8 mouse cellular contexts compared by ENCODE assay signal in genomic region chr11:48823536-48823972, GRCm38 (mm10). TPM values are rescaled to one million over a fixed set of nuclear protein-coding genes. Genes with fewer than 3 reads are reported as not detected.
DNase-seq lines count a peak whose midpoint lies in the region; TF ChIP-seq lines count a peak whose summit lies in the region.

No protein-coding gene starts in this region.

- TF ChIP-seq RAD21 in MEL (IDR thresholded peaks at IDR 0.05; ENCODE audit: low read depth, low read length), result no peak

- H3K4me3 ChIP-seq in MEL (ENCODE audit: control insufficient read depth in 1 of 2, insufficient read depth in 1 of 2, low read depth in 2 of 2, low read length in 2 of 2), result peak overlapping the region; percentile 32 to 60
- H3K4me3 ChIP-seq in bone marrow macrophage, adult 2 months (ENCODE audit: insufficient read depth, low read length), result peak overlapping the region; percentile 56
- H3K4me3 ChIP-seq in erythroblast, embryonic 14.5 days (replicated peaks), result peak overlapping the region; percentile 62
- peak overlapping the region; percentile 54 for H3K4me3 ChIP-seq in hindbrain, embryonic 10.5 days
- peak overlapping the region; percentile 52 for H3K4me3 ChIP-seq in limb, embryonic 10.5 days

- peaks cover 6 to 37% of the 10 kb centered on the region in 2 experiments for H3K4me1 ChIP-seq in MEL (ENCODE audit: control insufficient read depth in 1 of 2, insufficient read depth in 2 of 2, low read length in 2 of 2)
- H3K4me1 ChIP-seq in bone marrow macrophage, adult 2 months (ENCODE audit: control insufficient read depth, insufficient read depth, low read length), result peaks cover 18% of the 10 kb centered on the region
- H3K4me1 ChIP-seq in erythroblast, embryonic 14.5 days (ENCODE audit: control insufficient read depth), result peaks cover 53% of the 10 kb centered on the region
- H3K4me1 ChIP-seq in hindbrain, embryonic 10.5 days (replicated peaks), result peaks cover 18% of the 10 kb centered on the region
- H3K4me1 ChIP-seq in limb, embryonic 10.5 days, result peaks cover 14% of the 10 kb centered on the region

- no peaks in the 10 kb centered on the region; the same call in 1 of the 2 replicates for H3K79me2 ChIP-seq in MEL (ENCODE audit: control insufficient read depth, insufficient read depth, low read length, poor library complexity)

- DNase-seq in MEL (ENCODE audit: low read depth, low spot score), result peak; percentile 94
- DNase-seq in hindbrain, embryonic 10.5 days (ENCODE audit: low spot score), result peak; percentile 72
- DNase-seq in limb, embryonic 10.5 days (ENCODE audit: low spot score), result peak; percentile 76
- DNase-seq in mesoderm, embryonic 11.5 days (ENCODE audit: low read depth, low spot score), result peak; percentile 92
- DNase-seq in spleen, adult 18-20 months, result peak; percentile 56 to 72
- no peak for DNase-seq in gastrocnemius, postnatal 10 days

- peak overlapping the region; percentile 55 for H3K9ac ChIP-seq in MEL (ENCODE audit: control insufficient read depth, low read depth, low read length, poor library complexity, severe bottlenecking)

- no peak overlapping the region for H3K27ac ChIP-seq in MEL (ENCODE audit: control insufficient read depth, low read depth, low read length)
- no peak overlapping the region for H3K27ac ChIP-seq in bone marrow macrophage, adult 2 months (ENCODE audit: insufficient read depth, low read depth, low read length)
- no peak overlapping the region for H3K27ac ChIP-seq in hindbrain, embryonic 10.5 days
- H3K27ac ChIP-seq in limb, embryonic 10.5 days, result no peak overlapping the region

- under 1% methylated on average over 15 of the region's 15 CpGs for WGBS in hindbrain, embryonic 10.5 days
- WGBS in limb, embryonic 10.5 days, result under 1% methylated on average over 15 of the region's 15 CpGs

- TF ChIP-seq CTCF in MEL (IDR thresholded peaks at IDR 0.05 in 2 of 3, conservative IDR thresholded peaks at IDR 0.05 in 1 of 3; ENCODE audit: control insufficient read depth in 1 of 3, insufficient read depth in 1 of 3, low read depth in 2 of 3, low read length in 3 of 3, poor library complexity in 1 of 3, severe bottlenecking in 1 of 3), result no peak
- TF ChIP-seq CTCF in bone marrow macrophage, adult 2 months (IDR thresholded peaks at IDR 0.05; ENCODE audit: low read depth, low read length), result no peak

- H3K36me3 ChIP-seq in MEL (ENCODE audit: control insufficient read depth in 1 of 2, insufficient read depth in 2 of 2, low read length in 2 of 2), result peaks cover 0 to 27% of the 10 kb centered on the region in 2 experiments; a peak in 2 of 4 replicates
- H3K36me3 ChIP-seq in erythroblast, embryonic 14.5 days (ENCODE audit: control insufficient read depth), result no peaks in the 10 kb centered on the region
- no peaks in the 10 kb centered on the region for H3K36me3 ChIP-seq in hindbrain, embryonic 10.5 days
- H3K36me3 ChIP-seq in limb, embryonic 10.5 days, result no peaks in the 10 kb centered on the region

- H3K9me3 ChIP-seq in MEL (replicated peaks; ENCODE audit: insufficient read depth, low read length), result no peaks in the 10 kb centered on the region
- peaks cover 9% of the 10 kb centered on the region for H3K9me3 ChIP-seq in erythroblast, embryonic 14.5 days (ENCODE audit: control insufficient read depth, low read length)
- H3K9me3 ChIP-seq in hindbrain, embryonic 10.5 days, result peaks cover 4% of the 10 kb centered on the region; the same call in 1 of the 2 replicates
- H3K9me3 ChIP-seq in limb, embryonic 10.5 days (replicated peaks), result no peaks in the 10 kb centered on the region

- H3K27me3 ChIP-seq in MEL (ENCODE audit: control insufficient read depth in 1 of 2, insufficient read depth in 2 of 2, low read length in 2 of 2), result no peaks in the 10 kb centered on the region
- H3K27me3 ChIP-seq in erythroblast, embryonic 14.5 days (ENCODE audit: control insufficient read depth), result peaks cover 45% of the 10 kb centered on the region
- peaks cover 26% of the 10 kb centered on the region for H3K27me3 ChIP-seq in hindbrain, embryonic 10.5 days (ENCODE audit: insufficient read depth, poor library complexity, severe bottlenecking)
- peaks cover 16% of the 10 kb centered on the region for H3K27me3 ChIP-seq in limb, embryonic 10.5 days (ENCODE audit: low read depth, poor library complexity, severe bottlenecking)

- no peak for TF ChIP-seq POLR2A in MEL (IDR thresholded peaks at IDR 0.05; ENCODE audit: control insufficient read depth in 1 of 2, insufficient read depth in 1 of 2, low read depth in 1 of 2, low read length in 2 of 2, poor library complexity in 1 of 2)
- no peak for TF ChIP-seq POLR2A in bone marrow macrophage, adult 2 months (IDR thresholded peaks at IDR 0.05; ENCODE audit: borderline replicate concordance, low read depth, low read length)

- no peak for TF ChIP-seq EP300 in MEL (IDR thresholded peaks at IDR 0.05; ENCODE audit: low read depth in 1 of 2, low read length in 2 of 2)

TF ChIP-seq in MEL, 35 proteins besides CTCF, POLR2A, EP300 and RAD21 (continues in another document):
- TF ChIP-seq TBP (IDR thresholded peaks at IDR 0.05; ENCODE audit: low read depth, low read length) (peak; percentile 100), POLR2AphosphoS5 (IDR thresholded peaks at IDR 0.05; ENCODE audit: borderline replicate concordance, low read depth, low read length) (no peak), SIN3A (IDR thresholded peaks at IDR 0.05; ENCODE audit: low read length) (0 out of 2 replicates have a peak, but pooled peaks have one; percentile 62), RCOR1 (IDR thresholded peaks at IDR 0.05; ENCODE audit: low read depth, low read length) (no peak), MAFK (IDR thresholded peaks at IDR 0.05; ENCODE audit: borderline replicate concordance, low read depth, low read length) (peak; percentile 99), E2F4 (IDR thresholded peaks at IDR 0.05; ENCODE audit: borderline replicate concordance, low read depth, low read length) (no peak), GATA1 (IDR thresholded peaks at IDR 0.05; ENCODE audit: low read depth, low read length) (peak; percentile 43; the same call in 1 of the 2 replicates), KAT2A (conservative IDR thresholded peaks at IDR 0.05; ENCODE audit: low read depth, low read length) (no peak; the same call in 1 of the 2 replicates), BHLHE40 (IDR thresholded peaks at IDR 0.05; ENCODE audit: borderline replicate concordance, low read depth, low read length) (no peak)

RNA-seq across cellular contexts. Expression of gene Trim7, which starts 2.4 kb away (rescaled TPM):
- total RNA-seq in MEL (2012; rRNA removed), result 0.72 and 0.81 TPM in 2 replicates
- 1 to 10 TPM in 1 of 2 experiments, not detected in 1; 1.3 TPM for polyA plus RNA-seq in MEL (2012; ENCODE audit: insufficient read depth in 1 of 2, insufficient read length in 2 of 2, low read depth in 1 of 2, low replicate concordance in 2 of 2, missing spikeins in 1 of 2)
- polyA plus RNA-seq in bone marrow macrophage, adult 2 months (2012; ENCODE audit: insufficient read depth, insufficient read length, missing spikeins), result 1.0 and 1.1 TPM in 2 replicates
- not detected in 2 replicates for polyA plus RNA-seq in erythroblast, embryonic 14.5 days (2012)
- polyA plus RNA-seq in hindbrain, embryonic 10.5 days (2016; fragmentation: Nextera tagmentation; extraction: Ambion mirVana), result 0.26 and 0.30 TPM in 2 replicates
- polyA plus RNA-seq in limb, embryonic 10.5 days (2016; fragmentation: Nextera tagmentation; extraction: Ambion mirVana), result 0.70 TPM in 1 of 2 replicates, not detected in the other
- 100 to 1,000 TPM; 107 to 110 TPM for total RNA-seq in gastrocnemius, postnatal 10 days (2021)

RNA-seq across cellular contexts. Expression of gene Gm12184, which starts 2.9 kb away (rescaled TPM):
- total RNA-seq in MEL (2012; rRNA removed), result 7.1 and 10.9 TPM in 2 replicates
- polyA plus RNA-seq in MEL (2012; ENCODE audit: insufficient read depth in 1 of 2, insufficient read length in 2 of 2, low read depth in 1 of 2, low replicate concordance in 2 of 2, missing spikeins in 1 of 2), result 10 to 100 TPM in 1 of 2 experiments, not detected in 1; 15.3 TPM
- polyA plus RNA-seq in bone marrow macrophage, adult 2 months (2012; ENCODE audit: insufficient read depth, insufficient read length, missing spikeins), result 4.8 and 11.3 TPM in 2 replicates
- 4.5 and 4.6 TPM in 2 replicates for polyA plus RNA-seq in erythroblast, embryonic 14.5 days (2012)
- polyA plus RNA-seq in hindbrain, embryonic 10.5 days (2016; fragmentation: Nextera tagmentation; extraction: Ambion mirVana), result 3.5 and 4.7 TPM in 2 replicates
- 2.9 and 5.1 TPM in 2 replicates for polyA plus RNA-seq in limb, embryonic 10.5 days (2016; fragmentation: Nextera tagmentation; extraction: Ambion mirVana)
- 1 to 10 TPM; 1.8 to 3.6 TPM for total RNA-seq in gastrocnemius, postnatal 10 days (2021)

RNA-seq across cellular contexts. Expression of gene Trim41, which starts 6.4 kb away (rescaled TPM):
- 31.6 and 37.0 TPM in 2 replicates for total RNA-seq in MEL (2012; rRNA removed)
- polyA plus RNA-seq in MEL (2012; ENCODE audit: insufficient read depth in 1 of 2, insufficient read length in 2 of 2, low read depth in 1 of 2, low replicate concordance in 2 of 2, missing spikeins in 1 of 2), result 10 to 100 TPM; 56.4 to 76.3 TPM
- 55.5 and 64.4 TPM in 2 replicates for polyA plus RNA-seq in bone marrow macrophage, adult 2 months (2012; ENCODE audit: insufficient read depth, insufficient read length, missing spikeins)
- 2.6 and 3.9 TPM in 2 replicates for polyA plus RNA-seq in erythroblast, embryonic 14.5 days (2012)
- 4.5 and 5.1 TPM in 2 replicates for polyA plus RNA-seq in hindbrain, embryonic 10.5 days (2016; fragmentation: Nextera tagmentation; extraction: Ambion mirVana)
- polyA plus RNA-seq in limb, embryonic 10.5 days (2016; fragmentation: Nextera tagmentation; extraction: Ambion mirVana), result 4.2 and 6.1 TPM in 2 replicates
- 10 to 100 TPM; 22.2 to 22.8 TPM for total RNA-seq in gastrocnemius, postnatal 10 days (2021)

RNA-seq across cellular contexts. Expression of gene Rack1, which starts 23.4 kb away (rescaled TPM):
- 5,378 and 5,815 TPM in 2 replicates for total RNA-seq in MEL (2012; rRNA removed)
- 1,000 to 10,000 TPM in 1 of 2 experiments, 100 to 1,000 TPM in 1; 376 to 4,421 TPM for polyA plus RNA-seq in MEL (2012; ENCODE audit: insufficient read depth in 1 of 2, insufficient read length in 2 of 2, low read depth in 1 of 2, low replicate concordance in 2 of 2, missing spikeins in 1 of 2)
- polyA plus RNA-seq in bone marrow macrophage, adult 2 months (2012; ENCODE audit: insufficient read depth, insufficient read length, missing spikeins), result 1,563 and 1,726 TPM in 2 replicates
- polyA plus RNA-seq in erythroblast, embryonic 14.5 days (2012), result 101 and 348 TPM in 2 replicates
- polyA plus RNA-seq in hindbrain, embryonic 10.5 days (2016; fragmentation: Nextera tagmentation; extraction: Ambion mirVana), result 672 and 778 TPM in 2 replicates
- polyA plus RNA-seq in limb, embryonic 10.5 days (2016; fragmentation: Nextera tagmentation; extraction: Ambion mirVana), result 818 and 973 TPM in 2 replicates
- total RNA-seq in gastrocnemius, postnatal 10 days (2021), result 100 to 1,000 TPM; 536 to 557 TPM

RNA-seq across cellular contexts. Expression of gene Irgm1, which starts 47.9 kb away (rescaled TPM):
- 7.5 and 10.7 TPM in 2 replicates for total RNA-seq in MEL (2012; rRNA removed)
- 10 to 100 TPM in 1 of 2 experiments, not detected in 1; 10.0 TPM for polyA plus RNA-seq in MEL (2012; ENCODE audit: insufficient read depth in 1 of 2, insufficient read length in 2 of 2, low read depth in 1 of 2, low replicate concordance in 2 of 2, missing spikeins in 1 of 2)
- polyA plus RNA-seq in bone marrow macrophage, adult 2 months (2012; ENCODE audit: insufficient read depth, insufficient read length, missing spikeins), result 79.4 and 80.7 TPM in 2 replicates
- 0.11 TPM in 1 of 2 replicates, not detected in the other for polyA plus RNA-seq in erythroblast, embryonic 14.5 days (2012)
- polyA plus RNA-seq in hindbrain, embryonic 10.5 days (2016; fragmentation: Nextera tagmentation; extraction: Ambion mirVana), result 1.8 and 2.4 TPM in 2 replicates
- 1.0 and 1.4 TPM in 2 replicates for polyA plus RNA-seq in limb, embryonic 10.5 days (2016; fragmentation: Nextera tagmentation; extraction: Ambion mirVana)
- total RNA-seq in gastrocnemius, postnatal 10 days (2021), result 1 to 10 TPM; 5.9 to 7.0 TPM
